Mouse (Mus musculus) limb, embryonic 15.5 days (tissue): ENCODE results near the gene Fam173a. TPM values are rescaled to one million over a fixed set of nuclear protein-coding genes. Genes with fewer than 3 reads are reported as not detected.
A peak's percentile ranks its signal among the peaks of the same experiment; 100 is the strongest.

Source experiments
- ATAC-seq: fragments of 200-750 bp; cut with Nextera tagmentation; 2 replicates; pipeline ENCODE4 v1.8.0; 2017; ENCODE audit warnings: low read depth, moderate TSS enrichment; ENCODE audit not compliant: insufficient number of reproducible peaks, low FRiP score, low TSS enrichment
- H3K27ac ChIP-seq: fragments of 300-500 bp; sonication (generic); 2 replicates; pipeline ENCODE4 v1.5.1; 2015; ENCODE audit warnings: moderate library complexity, mild to moderate bottlenecking, inconsistent platforms
- H3K27me3 ChIP-seq: fragments of 300-500 bp; sonication (generic); 2 replicates; pipeline ENCODE4 v1.6.1; 2015; ENCODE audit warnings: inconsistent platforms
- H3K36me3 ChIP-seq: fragments of 300-500 bp; sonication (generic); 2 replicates; pipeline ENCODE4 v1.6.1; 2015; ENCODE audit warnings: inconsistent platforms
- H3K4me1 ChIP-seq: fragments of 300-500 bp; sonication (generic); 2 replicates; pipeline ENCODE4 v1.6.1; 2015; ENCODE audit warnings: inconsistent platforms
- H3K4me2 ChIP-seq: fragments of 300-500 bp; sonication (generic); 2 replicates; pipeline ENCODE4 v1.6.1; 2015; ENCODE audit warnings: mild to moderate bottlenecking, inconsistent platforms
- H3K4me3 ChIP-seq: fragments of 300-500 bp; sonication (generic); 2 replicates; pipeline ENCODE4 v1.5.1; 2015; ENCODE audit warnings: mild to moderate bottlenecking, inconsistent platforms
- H3K9ac ChIP-seq: fragments of 300-500 bp; sonication (generic); 2 replicates; pipeline ENCODE4 v1.6.1; 2015; ENCODE audit warnings: inconsistent platforms
- H3K9me3 ChIP-seq: fragments of 300-500 bp; sonication (generic); 2 replicates; pipeline ENCODE4 v1.6.1; 2016; ENCODE audit warnings: inconsistent platforms
- WGBS: fragments of 180-500 bp; shearing (Covaris S2); methylation state at CpG from one replicate; pipeline ENCODE4 v1.1.7; 2015; 5-methylcytosine and 5-hydroxymethylcytosine counted together
- polyA plus RNA-seq: library from polyadenylated mRNA; unstranded; fragments of >200 nt; fragmentation: Nextera tagmentation; extraction: Ambion mirVana; gene quantifications from 2 replicates; pipeline ENCODE4 v1.2.1, GENCODE M21; 2015

The Fam173a gene
- polyA plus RNA-seq, 1 experiment from 2014 or later, result 85.7 TPM

DNA sequence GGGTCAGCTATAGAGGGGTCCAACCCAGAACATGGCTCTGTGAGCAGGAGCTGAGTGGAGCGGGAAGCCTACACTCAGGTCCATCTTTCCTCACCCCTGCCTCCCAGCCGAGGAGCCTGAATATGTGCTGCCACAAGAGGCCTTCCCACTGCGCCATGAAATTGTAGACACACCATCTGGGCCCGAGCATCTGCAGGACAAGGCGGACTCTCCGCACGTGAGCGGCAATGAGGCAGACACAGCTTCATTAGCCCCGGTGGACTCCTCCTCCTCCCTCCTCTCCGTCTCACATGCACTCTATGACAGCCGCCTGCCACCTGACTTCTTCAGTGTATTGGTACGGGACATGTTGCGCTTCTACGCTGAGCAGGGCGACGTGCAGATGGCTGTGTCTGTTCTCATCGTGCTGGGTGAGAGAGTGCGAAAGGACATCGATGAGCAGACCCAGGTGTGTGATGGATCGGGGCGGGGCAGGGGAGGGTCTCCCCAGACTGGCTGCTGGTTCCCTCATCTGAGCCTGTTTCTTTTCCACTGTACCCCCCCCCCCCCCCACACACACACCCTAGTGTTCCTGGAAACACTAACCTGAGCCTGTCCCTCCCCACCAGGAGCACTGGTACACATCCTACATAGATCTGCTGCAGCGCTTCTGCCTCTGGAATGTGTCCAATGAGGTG, 35.0 kb upstream of the Fam173a start:
- Histone ChIP-seq H3K36me3 (peaks cover 42% of the 10 kb centered on the region), H3K4me1 (peaks cover 65% of the 10 kb centered on the region)

DNA sequence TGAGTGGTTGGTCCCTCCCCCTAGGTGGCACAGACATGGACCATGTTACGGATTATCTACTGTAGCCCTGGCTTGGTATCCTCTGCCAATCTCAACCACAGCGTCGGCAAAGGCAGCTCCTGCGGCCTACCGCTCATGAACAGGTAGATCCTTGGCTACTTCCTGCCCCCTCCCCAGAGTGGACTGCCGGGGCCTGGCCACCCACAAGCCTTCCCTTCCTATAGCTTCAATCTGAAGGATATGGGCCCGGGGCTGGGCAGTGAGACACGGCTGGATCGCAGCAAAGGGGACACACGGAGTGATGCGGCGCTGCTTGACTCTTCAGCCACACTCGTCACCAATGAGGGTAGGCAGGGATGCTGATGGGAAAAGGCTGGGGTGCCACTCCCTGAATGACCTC, 34.3 kb upstream of the Fam173a start:
- Histone ChIP-seq H3K27ac (no peak overlapping the region), H3K4me3 (no peak overlapping the region), H3K27me3 (peaks cover 1% of the 10 kb centered on the region; the same call in 1 of the 2 replicates), H3K36me3 (peaks cover 42% of the 10 kb centered on the region), H3K9ac (no peak overlapping the region), H3K9me3 (no peaks in the 10 kb centered on the region), H3K4me1 (peaks cover 64% of the 10 kb centered on the region), H3K4me2 (no peak overlapping the region)
- 96% methylated on average over 13 of the region's 13 CpGs for WGBS
- ATAC-seq, result no peak

More for the DNA sequence above, 35.0 kb upstream of the Fam173a start:
- Histone ChIP-seq H3K9me3 (no peaks in the 10 kb centered on the region), H3K4me2 (0 out of 2 replicates have a peak overlapping the region, but pooled peaks have one; percentile 66), H3K27me3 (no peaks in the 10 kb centered on the region), H3K9ac (no peak overlapping the region), H3K27ac (0 out of 2 replicates have a peak overlapping the region, but pooled peaks have one; percentile 92), H3K4me3 (peak overlapping the region; percentile 62; the same call in 1 of the 2 replicates)
- no peak for ATAC-seq
- 90% methylated on average over 22 of the region's 22 CpGs for WGBS

DNA sequence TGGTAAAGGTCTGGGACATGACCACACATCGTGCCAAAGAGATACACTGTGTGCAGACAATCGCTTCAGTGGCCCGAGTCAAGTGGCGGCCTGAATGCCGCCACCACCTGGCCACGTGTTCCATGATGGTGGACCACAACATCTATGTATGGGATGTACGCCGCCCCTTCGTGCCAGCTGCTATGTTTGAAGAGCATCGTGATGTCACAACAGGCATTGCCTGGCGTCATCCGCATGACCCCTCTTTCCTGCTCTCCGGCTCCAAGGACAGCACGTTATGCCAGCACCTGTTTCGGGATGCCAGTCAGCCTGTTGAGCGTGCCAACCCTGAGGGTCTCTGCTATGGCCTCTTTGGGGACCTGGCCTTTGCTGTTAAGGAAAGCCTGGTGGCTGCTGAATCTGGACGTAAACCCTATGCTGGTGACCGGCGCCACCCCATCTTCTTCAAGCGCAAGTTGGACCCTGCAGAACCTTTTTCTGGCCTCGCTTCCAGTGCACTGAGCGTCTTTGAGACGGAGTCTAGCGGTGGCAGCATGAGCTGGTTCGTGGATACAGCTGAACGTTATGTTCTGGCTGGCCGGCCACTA, 33.4 kb upstream of the Fam173a start:
- Histone ChIP-seq H3K27me3 (peaks cover 9% of the 10 kb centered on the region), H3K36me3 (peaks cover 37% of the 10 kb centered on the region), H3K4me3 (no peak overlapping the region), H3K9me3 (no peaks in the 10 kb centered on the region), H3K4me1 (peaks cover 54% of the 10 kb centered on the region), H3K9ac (no peak overlapping the region), H3K4me2 (no peak overlapping the region), H3K27ac (no peak overlapping the region)
- ATAC-seq, result no peak
- WGBS, result 95% methylated on average over 27 of the region's 27 CpGs

DNA sequence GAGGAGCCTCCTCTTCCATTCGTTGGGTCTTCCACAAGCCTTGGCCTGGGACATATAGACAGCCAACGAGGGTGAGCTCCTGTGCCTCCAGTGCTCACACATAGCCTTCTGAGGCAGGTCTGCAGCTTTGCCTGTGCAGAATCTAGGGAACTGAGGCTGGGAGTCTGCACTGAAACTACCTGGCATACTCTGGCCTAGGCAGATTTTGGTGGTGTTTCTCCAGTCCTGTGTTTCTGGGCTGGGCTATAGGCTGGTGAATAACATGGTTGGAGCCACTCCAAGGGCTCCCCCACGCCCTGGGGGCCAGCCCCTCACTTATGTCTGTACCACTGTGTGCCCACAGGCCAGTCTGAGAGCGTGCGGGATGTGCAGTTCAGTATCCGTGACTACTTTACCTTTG, 32.6 kb upstream of the Fam173a start:
- Histone ChIP-seq H3K27ac (no peak overlapping the region), H3K4me3 (no peak overlapping the region), H3K4me1 (peaks cover 47% of the 10 kb centered on the region), H3K36me3 (peaks cover 29% of the 10 kb centered on the region), H3K9ac (no peak overlapping the region), H3K27me3 (peaks cover 15% of the 10 kb centered on the region), H3K4me2 (no peak overlapping the region), H3K9me3 (no peaks in the 10 kb centered on the region)
- WGBS, result 88% methylated on average over 6 of the region's 6 CpGs
- no peak for ATAC-seq

DNA sequence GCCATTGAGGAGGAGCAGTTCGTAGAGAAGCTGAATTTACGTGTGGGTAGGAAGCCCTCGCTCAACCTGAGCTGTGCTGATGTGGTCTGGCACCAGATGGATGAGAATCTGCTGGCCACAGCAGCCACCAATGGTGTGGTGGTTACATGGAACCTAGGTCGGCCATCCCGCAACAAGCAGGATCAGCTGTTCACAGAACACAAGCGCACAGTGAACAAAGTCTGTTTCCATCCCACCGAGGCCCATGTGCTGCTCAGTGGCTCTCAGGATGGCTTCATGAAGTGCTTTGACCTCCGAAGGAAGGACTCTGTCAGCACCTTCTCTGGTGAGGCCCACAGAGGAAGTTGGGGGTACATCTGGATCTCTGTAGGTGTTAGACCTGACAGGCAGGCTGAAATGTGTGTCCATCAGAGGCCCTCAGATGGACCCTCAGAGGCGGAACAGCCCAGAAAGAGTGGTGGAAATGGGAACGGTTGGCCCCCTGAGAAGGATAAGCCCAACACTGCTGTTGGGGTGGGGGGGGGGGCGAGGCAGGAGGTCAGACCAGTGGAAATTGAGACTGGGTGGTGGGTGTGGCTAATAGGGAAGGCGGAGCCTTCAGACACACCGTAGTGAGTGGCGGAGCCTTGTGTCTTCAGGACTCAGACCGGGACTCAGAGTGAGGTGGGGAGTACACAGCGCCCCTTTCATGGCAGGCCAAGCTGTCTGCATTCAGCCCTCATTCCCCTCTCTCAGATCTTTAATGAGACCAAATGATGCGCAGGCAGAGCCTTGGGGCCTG, 31.9 kb upstream of the Fam173a start:
- Histone ChIP-seq H3K9ac (0 out of 2 replicates have a peak overlapping the region, but pooled peaks have one; percentile 52), H3K9me3 (no peaks in the 10 kb centered on the region), H3K4me2 (peak overlapping the region; percentile 89), H3K27ac (no peak overlapping the region), H3K4me1 (peaks cover 39% of the 10 kb centered on the region), H3K36me3 (peaks cover 26% of the 10 kb centered on the region), H3K4me3 (peak overlapping the region; percentile 64), H3K27me3 (peaks cover 23% of the 10 kb centered on the region)
- ATAC-seq, result no peak
- WGBS, result 71% methylated on average over 16 of the region's 17 CpGs

DNA sequence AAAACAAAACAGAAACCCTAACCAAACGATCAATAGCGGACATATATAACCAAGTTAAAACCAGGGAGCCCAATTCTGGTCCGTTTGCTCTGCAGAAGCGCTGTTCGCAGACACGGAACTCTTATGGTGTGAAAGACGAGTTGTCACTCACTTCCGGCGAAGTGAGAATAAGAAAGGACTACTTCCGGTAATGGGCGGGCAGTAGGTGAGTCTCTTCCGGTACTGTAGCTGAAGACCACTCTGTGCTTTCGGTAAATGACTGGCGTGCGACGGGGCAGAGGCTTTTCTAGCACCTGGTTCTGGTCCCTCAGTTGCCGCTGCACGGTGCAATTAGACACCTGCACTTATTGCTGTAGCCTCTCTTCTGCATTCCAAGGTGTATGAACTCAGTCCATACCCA, 30.8 kb upstream of the Fam173a start, which contains the start of gene Wdr24:
Gene Wdr24 (plus strand): TSS at position 176 of the 400 bp plus-strand sequence.
- peaks cover 34% of the 10 kb centered on the region for H3K27me3 ChIP-seq
- H3K4me3 ChIP-seq, result peak within 1 kb of the TSS; percentile 64
- WGBS, result under 1% methylated on average over 18 of the region's 18 CpGs
- H3K9ac ChIP-seq, result peak within 1 kb of the TSS; percentile 52
- H3K36me3 ChIP-seq, result peaks cover 26% of the 10 kb centered on the region
- no peak for ATAC-seq
- H3K4me1 ChIP-seq, result peaks cover 40% of the 10 kb centered on the region
- no peaks in the 10 kb centered on the region for H3K9me3 ChIP-seq
- H3K27ac ChIP-seq, result peak within 1 kb of the TSS; percentile 74
- H3K4me2 ChIP-seq, result peak within 1 kb of the TSS; percentile 89

DNA sequence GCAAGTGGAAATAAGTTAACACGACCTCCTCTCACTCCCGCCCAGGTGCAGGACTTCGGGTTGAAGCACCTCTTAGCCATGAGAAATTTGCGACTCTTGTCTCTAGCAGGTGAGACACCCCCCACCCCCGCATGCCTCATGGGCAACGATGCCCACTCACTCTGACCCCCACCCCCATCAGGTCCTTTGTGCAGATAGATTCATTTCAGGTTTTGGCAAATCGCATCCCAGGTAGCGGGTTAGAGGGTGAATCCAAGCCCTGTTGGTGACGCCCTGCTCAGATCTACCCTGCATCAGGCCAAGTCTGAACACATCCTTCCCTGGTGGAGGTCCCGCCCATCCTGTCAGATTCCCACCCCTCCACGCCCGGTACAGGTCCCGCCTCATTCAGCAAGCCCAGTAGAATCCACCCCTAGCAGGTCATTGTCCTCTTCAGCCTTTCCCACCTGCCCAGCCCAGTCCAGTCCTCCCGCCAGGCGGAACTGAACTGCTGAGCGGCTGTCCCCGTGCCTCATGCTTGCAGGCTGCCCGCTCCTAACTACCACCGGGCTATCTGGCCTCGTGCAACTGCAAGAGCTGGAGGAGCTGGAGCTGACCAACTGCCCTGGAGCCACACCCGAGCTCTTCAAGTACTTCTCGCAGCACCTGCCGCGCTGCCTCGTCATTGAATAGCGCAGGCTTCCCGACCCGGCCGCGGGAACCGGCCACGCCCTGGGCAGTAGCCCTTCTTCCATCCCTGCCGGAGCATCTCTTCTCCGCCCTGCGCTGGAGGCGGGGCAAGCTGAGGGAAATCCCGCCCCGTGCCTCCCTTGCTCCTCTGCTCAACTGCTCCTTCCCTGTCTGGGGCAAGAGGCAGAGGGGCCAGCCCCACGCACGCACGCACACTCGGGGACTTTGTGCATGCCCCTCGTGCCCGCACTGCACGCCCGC, 26.4 kb upstream of the Fam173a start:
- no peaks in the 10 kb centered on the region for H3K36me3 ChIP-seq
- H3K4me2 ChIP-seq, result peak overlapping the region; percentile 38
- peaks cover 68% of the 10 kb centered on the region for H3K27me3 ChIP-seq
- H3K27ac ChIP-seq, result no peak overlapping the region
- H3K9me3 ChIP-seq, result no peaks in the 10 kb centered on the region
- H3K4me1 ChIP-seq, result peaks cover 10% of the 10 kb centered on the region
- 7% methylated on average over 46 of the region's 46 CpGs for WGBS
- H3K4me3 ChIP-seq, result peak overlapping the region; percentile 19
- H3K9ac ChIP-seq, result no peak overlapping the region
- ATAC-seq, result peak; percentile 38; the same call in 1 of the 2 replicates

DNA sequence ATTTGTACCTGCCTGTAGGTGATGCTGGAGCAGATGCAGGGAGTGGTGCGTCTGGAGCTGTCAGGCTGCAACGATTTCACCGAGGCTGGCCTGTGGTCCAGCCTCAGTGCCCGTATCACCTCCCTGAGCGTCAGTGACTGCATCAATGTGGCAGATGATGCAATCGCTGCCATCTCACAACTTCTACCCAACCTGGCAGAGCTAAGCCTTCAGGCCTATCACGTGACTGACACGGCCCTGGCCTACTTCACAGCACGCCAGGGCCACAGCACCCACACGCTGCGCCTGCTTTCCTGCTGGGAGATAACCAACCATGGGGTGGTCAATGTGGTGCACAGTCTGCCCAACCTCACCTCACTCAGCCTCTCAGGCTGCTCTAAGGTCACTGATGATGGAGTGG, 25.0 kb upstream of the Fam173a start:
- Histone ChIP-seq H3K4me3 (no peak overlapping the region), H3K27ac (no peak overlapping the region), H3K9ac (no peak overlapping the region), H3K36me3 (no peaks in the 10 kb centered on the region), H3K9me3 (no peaks in the 10 kb centered on the region), H3K27me3 (peaks cover 78% of the 10 kb centered on the region), H3K4me1 (peaks cover 8% of the 10 kb centered on the region), H3K4me2 (no peak overlapping the region)
- no peak for ATAC-seq
- 75% methylated on average over 11 of the region's 11 CpGs for WGBS

DNA sequence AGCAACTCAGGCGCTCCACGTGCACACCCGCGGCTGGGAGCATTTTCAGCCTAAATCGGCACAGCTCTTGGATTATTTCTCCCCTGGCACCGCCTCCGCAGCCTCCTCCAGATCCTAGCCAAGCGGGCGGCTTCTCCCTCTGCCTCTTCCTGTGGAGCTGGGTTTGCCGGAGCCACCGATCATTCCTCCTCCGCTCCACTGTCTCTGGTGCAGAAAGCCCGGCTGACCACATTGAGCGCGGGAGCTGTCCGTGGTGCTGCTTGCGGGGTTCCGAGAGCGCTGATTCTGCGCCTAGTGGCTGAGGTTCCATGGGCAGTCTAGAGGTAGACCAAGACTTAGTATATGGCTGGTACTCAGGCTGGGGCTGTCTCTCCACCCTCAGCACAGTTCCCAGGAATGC, 20.8 kb upstream of the Fam173a start:
- no peak overlapping the region for H3K4me2 ChIP-seq
- no peak for ATAC-seq
- H3K36me3 ChIP-seq, result no peaks in the 10 kb centered on the region
- H3K4me1 ChIP-seq, result peaks cover 19% of the 10 kb centered on the region
- H3K27ac ChIP-seq, result no peak overlapping the region
- no peaks in the 10 kb centered on the region for H3K9me3 ChIP-seq
- H3K9ac ChIP-seq, result no peak overlapping the region
- H3K4me3 ChIP-seq, result no peak overlapping the region
- WGBS, result 2% methylated on average over 20 of the region's 20 CpGs
- H3K27me3 ChIP-seq, result peaks cover 86% of the 10 kb centered on the region

DNA sequence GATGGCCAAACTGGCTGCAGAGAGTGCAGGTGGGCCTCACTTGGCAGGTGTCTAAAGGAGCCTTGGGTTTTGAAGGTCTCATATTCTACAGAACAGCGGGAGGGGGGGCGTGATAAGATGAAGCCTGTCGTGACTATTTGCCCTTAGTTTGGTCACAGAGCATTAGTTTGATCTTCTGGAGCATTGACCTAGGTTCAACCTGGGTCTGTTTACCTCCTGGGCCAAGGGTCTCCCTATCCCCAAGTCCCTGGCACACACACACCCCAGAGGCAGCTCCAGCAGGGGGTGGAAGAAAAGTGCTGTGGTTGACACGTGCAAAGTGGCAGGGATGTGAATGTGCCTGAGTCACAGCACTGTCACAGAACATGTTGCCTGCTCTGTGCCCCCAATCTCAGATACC, 18.2 kb upstream of the Fam173a start:
- Histone ChIP-seq H3K9me3 (no peaks in the 10 kb centered on the region), H3K27ac (no peak overlapping the region), H3K9ac (no peak overlapping the region), H3K4me1 (peaks cover 22% of the 10 kb centered on the region), H3K4me3 (no peak overlapping the region), H3K4me2 (no peak overlapping the region), H3K36me3 (no peaks in the 10 kb centered on the region), H3K27me3 (peaks cover 72% of the 10 kb centered on the region)
- WGBS, result 71% methylated on average over 4 of the region's 4 CpGs
- no peak for ATAC-seq
